Mouse (Mus musculus): ENCODE results near the gene Reln. TPM values are rescaled to one million over a fixed set of nuclear protein-coding genes. Genes with fewer than 3 reads are reported as not detected.

The Reln gene
- polyA plus RNA-seq, 1 experiment from 2014 or later = 40.1 TPM

GRCm38 (mm10) chr5:22024108-22024507, 320.4 kb downstream of the Reln start:
- Histone ChIP-seq H3K27ac (no peak overlapping the region), H3K9ac (replicated peaks) (no peak overlapping the region), H3K27me3 (no peaks in the 10 kb centered on the region), H3K4me3 (replicated peaks) (no peak overlapping the region), H3K4me1 (replicated peaks) (no peaks in the 10 kb centered on the region), H3K36me3 (no peaks in the 10 kb centered on the region), H3K9me3 (no peaks in the 10 kb centered on the region), H3K4me2 (replicated peaks) (no peak overlapping the region)
- ATAC-seq = no peak
- 75% methylated on average over 3 of the region's 3 CpGs for WGBS

GRCm38 (mm10) chr5:22017896-22018295, 326.6 kb downstream of the Reln start:
- WGBS = 89% methylated on average over 3 of the region's 3 CpGs
- no peaks in the 10 kb centered on the region for H3K27me3 ChIP-seq
- no peak overlapping the region for H3K4me3 ChIP-seq (replicated peaks)
- H3K36me3 ChIP-seq = 0 out of 2 replicates have a peak, but pooled peaks cover 2% of the 10 kb centered on the region
- no peaks in the 10 kb centered on the region for H3K9me3 ChIP-seq
- ATAC-seq = no peak
- H3K9ac ChIP-seq (replicated peaks) = no peak overlapping the region
- no peaks in the 10 kb centered on the region for H3K4me1 ChIP-seq (replicated peaks)
- no peak overlapping the region for H3K4me2 ChIP-seq (replicated peaks)
- no peak overlapping the region for H3K27ac ChIP-seq

GRCm38 (mm10) chr5:22014459-22014858, 330.0 kb downstream of the Reln start:
- Histone ChIP-seq H3K36me3 (0 out of 2 replicates have a peak, but pooled peaks cover 2% of the 10 kb centered on the region), H3K4me3 (replicated peaks) (no peak overlapping the region), H3K9me3 (no peaks in the 10 kb centered on the region), H3K27ac (no peak overlapping the region), H3K4me2 (replicated peaks) (no peak overlapping the region), H3K4me1 (replicated peaks) (no peaks in the 10 kb centered on the region), H3K27me3 (no peaks in the 10 kb centered on the region), H3K9ac (replicated peaks) (no peak overlapping the region)
- ATAC-seq = no peak
- WGBS = 82% methylated on average over 3 of the region's 3 CpGs

GRCm38 (mm10) chr5:22009142-22009541, 335.4 kb downstream of the Reln start:
- Histone ChIP-seq H3K4me3 (replicated peaks) (no peak overlapping the region), H3K27me3 (no peaks in the 10 kb centered on the region), H3K9me3 (no peaks in the 10 kb centered on the region), H3K4me1 (replicated peaks) (no peaks in the 10 kb centered on the region), H3K4me2 (replicated peaks) (no peak overlapping the region), H3K9ac (replicated peaks) (no peak overlapping the region), H3K36me3 (no peaks in the 10 kb centered on the region), H3K27ac (no peak overlapping the region)
- ATAC-seq = no peak
- 88% methylated on average over 8 of the region's 8 CpGs for WGBS

- no peaks in the 10 kb centered on the region for H3K36me3 ChIP-seq
- H3K27me3 ChIP-seq = no peaks in the 10 kb centered on the region
- no peak overlapping the region for H3K4me3 ChIP-seq (replicated peaks)
- 72% methylated on average over 11 of the region's 11 CpGs for WGBS
- H3K9me3 ChIP-seq = no peaks in the 10 kb centered on the region
- ATAC-seq = no peak; the same call in 1 of the 2 replicates
- H3K4me1 ChIP-seq (replicated peaks) = no peaks in the 10 kb centered on the region
- no peak overlapping the region for H3K27ac ChIP-seq
- H3K4me2 ChIP-seq (replicated peaks) = no peak overlapping the region
- no peak overlapping the region for H3K9ac ChIP-seq (replicated peaks)
Measured at GRCm38 (mm10) chr5:22007304-22008059, 337.0 kb downstream of the Reln start.

GRCm38 (mm10) chr5:22003858-22004257, 340.6 kb downstream of the Reln start:
- Histone ChIP-seq H3K36me3 (no peaks in the 10 kb centered on the region), H3K9me3 (no peaks in the 10 kb centered on the region), H3K4me3 (replicated peaks) (no peak overlapping the region), H3K9ac (replicated peaks) (no peak overlapping the region), H3K27ac (no peak overlapping the region), H3K27me3 (no peaks in the 10 kb centered on the region), H3K4me1 (replicated peaks) (no peaks in the 10 kb centered on the region), H3K4me2 (replicated peaks) (no peak overlapping the region)
- ATAC-seq = no peak
- WGBS = 85% methylated on average over 4 of the region's 4 CpGs

- 94% methylated on average over 5 of the region's 5 CpGs for WGBS
- H3K4me3 ChIP-seq (replicated peaks) = no peak overlapping the region
- no peak overlapping the region for H3K9ac ChIP-seq (replicated peaks)
- no peaks in the 10 kb centered on the region for H3K4me1 ChIP-seq (replicated peaks)
- no peaks in the 10 kb centered on the region for H3K9me3 ChIP-seq
- ATAC-seq = no peak
- no peak overlapping the region for H3K4me2 ChIP-seq (replicated peaks)
- H3K27ac ChIP-seq = no peak overlapping the region
- peaks cover 3% of the 10 kb centered on the region; the same call in 1 of the 2 replicates for H3K36me3 ChIP-seq
- no peaks in the 10 kb centered on the region for H3K27me3 ChIP-seq
Measured at GRCm38 (mm10) chr5:21987711-21988110, 356.8 kb downstream of the Reln start.

- Histone ChIP-seq H3K9me3 (no peaks in the 10 kb centered on the region), H3K27ac (no peak overlapping the region), H3K36me3 (peaks cover 3% of the 10 kb centered on the region; the same call in 1 of the 2 replicates), H3K9ac (replicated peaks) (no peak overlapping the region), H3K4me3 (replicated peaks) (no peak overlapping the region), H3K27me3 (no peaks in the 10 kb centered on the region), H3K4me1 (replicated peaks) (no peaks in the 10 kb centered on the region), H3K4me2 (replicated peaks) (no peak overlapping the region)
- no peak for ATAC-seq
- 53% methylated on average over 4 of the region's 4 CpGs for WGBS
Measured at GRCm38 (mm10) chr5:21986311-21986710, 358.2 kb downstream of the Reln start.

GRCm38 (mm10) chr5:21983021-21983667, 361.4 kb downstream of the Reln start:
- Histone ChIP-seq H3K9ac (replicated peaks) (no peak overlapping the region), H3K4me3 (replicated peaks) (no peak overlapping the region), H3K4me2 (replicated peaks) (no peak overlapping the region), H3K36me3 (no peaks in the 10 kb centered on the region), H3K27me3 (no peaks in the 10 kb centered on the region), H3K4me1 (replicated peaks) (no peaks in the 10 kb centered on the region), H3K9me3 (no peaks in the 10 kb centered on the region), H3K27ac (no peak overlapping the region)
- ATAC-seq = peak; percentile 53; the same call in 1 of the 2 replicates
- WGBS = 57% methylated on average over 3 of the region's 3 CpGs

GRCm38 (mm10) chr5:21981216-21981615, 363.3 kb downstream of the Reln start:
- Histone ChIP-seq H3K27ac (no peak overlapping the region), H3K9me3 (no peaks in the 10 kb centered on the region), H3K4me2 (replicated peaks) (no peak overlapping the region), H3K27me3 (no peaks in the 10 kb centered on the region), H3K4me1 (replicated peaks) (no peaks in the 10 kb centered on the region), H3K36me3 (no peaks in the 10 kb centered on the region), H3K4me3 (replicated peaks) (no peak overlapping the region), H3K9ac (replicated peaks) (no peak overlapping the region)
- no peak for ATAC-seq
- 93% methylated on average over 3 of the region's 3 CpGs for WGBS

GRCm38 (mm10) chr5:21980544-21980943, 364.0 kb downstream of the Reln start:
- H3K4me3 ChIP-seq (replicated peaks) = no peak overlapping the region
- 90% methylated on average over 3 of the region's 3 CpGs for WGBS
- H3K9me3 ChIP-seq = no peaks in the 10 kb centered on the region
- ATAC-seq = no peak
- no peaks in the 10 kb centered on the region for H3K36me3 ChIP-seq
- H3K4me2 ChIP-seq (replicated peaks) = no peak overlapping the region
- H3K4me1 ChIP-seq (replicated peaks) = no peaks in the 10 kb centered on the region
- H3K27me3 ChIP-seq = no peaks in the 10 kb centered on the region
- no peak overlapping the region for H3K9ac ChIP-seq (replicated peaks)
- H3K27ac ChIP-seq = no peak overlapping the region

- Histone ChIP-seq H3K9me3 (no peaks in the 10 kb centered on the region), H3K4me3 (replicated peaks) (no peak overlapping the region), H3K36me3 (no peaks in the 10 kb centered on the region), H3K27ac (no peak overlapping the region), H3K4me1 (replicated peaks) (peaks cover 8% of the 10 kb centered on the region), H3K4me2 (replicated peaks) (no peak overlapping the region), H3K27me3 (no peaks in the 10 kb centered on the region), H3K9ac (replicated peaks) (no peak overlapping the region)
- WGBS = 27% methylated on average over 5 of the region's 5 CpGs
- ATAC-seq = no peak
Measured at GRCm38 (mm10) chr5:21973266-21974010, 371.1 kb downstream of the Reln start.

Measured in midbrain, embryonic 13.5 days (tissue).